Mouse (Mus musculus): ENCODE measurements around the gene Bpifc.

DNA sequence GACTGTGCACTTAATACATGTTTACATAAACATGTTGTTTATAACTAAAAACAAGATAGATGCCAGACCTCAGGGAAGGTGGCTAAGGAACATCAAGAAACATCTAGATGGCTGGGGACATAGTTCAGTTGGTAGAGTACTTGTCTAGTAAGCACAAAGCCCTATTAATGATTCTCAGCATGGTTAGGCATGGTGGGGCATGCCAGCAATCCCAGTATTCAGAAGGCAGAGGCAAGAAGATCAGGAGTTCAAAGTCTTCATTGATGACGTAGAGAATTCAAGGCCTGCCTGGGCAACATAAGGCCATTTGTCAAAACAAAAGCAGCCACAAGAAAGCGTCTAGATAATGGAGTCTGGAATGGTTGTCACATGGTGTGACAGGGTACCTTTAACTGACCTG is 46.0 kb upstream of the Bpifc start:
- TF ChIP-seq CTCF (IDR thresholded peaks at IDR 0.05; ENCODE audit: borderline replicate concordance, extremely low read depth, insufficient read depth, insufficient read length), result no peak
- no peak for TF ChIP-seq POLR2A (IDR thresholded peaks at IDR 0.05; ENCODE audit: borderline replicate concordance, extremely low read depth, insufficient read depth, insufficient read length, poor library complexity, severe bottlenecking)
